Mouse (Mus musculus) MEL (cell line): ENCODE measurements around the gene Ptger3. TPM values are rescaled to one million over a fixed set of nuclear protein-coding genes. Genes with fewer than 3 reads are reported as not detected.
A peak's percentile ranks its signal among the peaks of the same experiment; 100 is the strongest.

Experiments used
- DNase-seq: peaks from one replicate; pipeline ENCODE4 v3.0.0; 2011; ENCODE audit warnings: low read depth, low spot score
- H3K27ac ChIP-seq: 2 replicates; pipeline ENCODE4 v1.5.1; 2012; ENCODE audit warnings: low read depth, mild to moderate bottlenecking, control low read depth, low read length, moderate library complexity; ENCODE audit not compliant: control insufficient read depth
- H3K27me3 ChIP-seq, 2 experiments: fragments of 150-350 bp in 1 of 2; sonication (generic) in 1 of 2; 2 replicates each; pipeline ENCODE4 v1.6.1; 2012; ENCODE audit warnings: low read length in 2 of 2, mild to moderate bottlenecking in 2 of 2, improper control_type of control experiment in 1 of 2, moderate library complexity in 1 of 2; ENCODE audit not compliant: insufficient read depth in 2 of 2, control insufficient read depth in 1 of 2
- H3K36me3 ChIP-seq, 2 experiments: 2 replicates each; pipeline ENCODE4 v1.6.1; 2012 to 2014; ENCODE audit warnings: low read length in 2 of 2, improper control_type of control experiment in 1 of 2, inconsistent platforms in 1 of 2, mild to moderate bottlenecking in 1 of 2; ENCODE audit not compliant: insufficient read depth in 2 of 2, control insufficient read depth in 1 of 2
- H3K4me1 ChIP-seq, 2 experiments: fragments of 150-350 bp in 1 of 2; sonication (generic) in 1 of 2; 2 replicates each; pipeline ENCODE4 v1.6.1; 2012; ENCODE audit warnings: low read length in 2 of 2, improper control_type of control experiment in 1 of 2, mild to moderate bottlenecking in 1 of 2; ENCODE audit not compliant: insufficient read depth in 2 of 2, control insufficient read depth in 1 of 2
- H3K4me3 ChIP-seq, 2 experiments: fragments of 150-350 bp in 1 of 2; sonication (generic) in 1 of 2; 2 replicates each; pipeline ENCODE4 v1.5.1; 2012; ENCODE audit warnings: low read depth in 2 of 2, low read length in 2 of 2, mild to moderate bottlenecking in 2 of 2, moderate library complexity in 2 of 2, control low read depth in 1 of 2, improper control_type of control experiment in 1 of 2; ENCODE audit not compliant: control insufficient read depth in 1 of 2, insufficient read depth in 1 of 2
- H3K79me2 ChIP-seq: 2 replicates; pipeline ENCODE4 v1.6.1; 2012; ENCODE audit warnings: mild to moderate bottlenecking, low read length, moderate library complexity; ENCODE audit not compliant: control insufficient read depth, poor library complexity, insufficient read depth
- H3K9ac ChIP-seq: 2 replicates; pipeline ENCODE4 v1.6.1; 2012; ENCODE audit warnings: low read depth, mild to moderate bottlenecking, control low read depth, low read length, moderate library complexity; ENCODE audit not compliant: control insufficient read depth, poor library complexity, severe bottlenecking
- H3K9me3 ChIP-seq: fragments of 150-350 bp; sonication (generic); replicated peaks from 2 replicates; pipeline ENCODE4 v1.6.1; 2012; ENCODE audit warnings: mild to moderate bottlenecking, low read length, improper control_type of control experiment, moderate library complexity; ENCODE audit not compliant: insufficient read depth
- CTCF ChIP-seq, 3 experiments: IDR thresholded peaks in 2 of 3; conservative IDR thresholded peaks in 1 of 3; 2 replicates each; pipeline ENCODE4 v1.5.1; 2011 to 2012; ENCODE audit warnings: low read length in 3 of 3, low read depth in 2 of 3, mild to moderate bottlenecking in 2 of 3, improper control_type of control experiment in 1 of 3, inconsistent platforms in 1 of 3, mixed read lengths in 1 of 3, moderate library complexity in 1 of 3; ENCODE audit not compliant: control insufficient read depth in 1 of 3, insufficient read depth in 1 of 3, poor library complexity in 1 of 3, severe bottlenecking in 1 of 3
- E2F4 ChIP-seq: IDR thresholded peaks from 2 replicates; pipeline ENCODE4 v1.6.1; 2011; ENCODE audit warnings: low read depth, low read length, improper control_type of control experiment, borderline replicate concordance
- ELF1 ChIP-seq: IDR thresholded peaks from 2 replicates; pipeline ENCODE4 v1.6.1; 2014; ENCODE audit warnings: low read depth, mild to moderate bottlenecking, inconsistent platforms, low read length, improper control_type of control experiment, moderate library complexity
- GABPA ChIP-seq: IDR thresholded peaks from 2 replicates; pipeline ENCODE4 v1.6.1; 2012; ENCODE audit warnings: low read depth, mild to moderate bottlenecking, inconsistent platforms, low read length, improper control_type of control experiment, moderate library complexity
- JUND ChIP-seq: IDR thresholded peaks from 2 replicates; pipeline ENCODE4 v1.6.1; 2011; ENCODE audit warnings: low read depth, mild to moderate bottlenecking, improper control_type of control experiment, low read length
- MAX ChIP-seq: IDR thresholded peaks from 2 replicates; pipeline ENCODE4 v1.6.1; 2011; ENCODE audit warnings: low read length, improper control_type of control experiment
- MEF2A ChIP-seq: IDR thresholded peaks from 2 replicates; pipeline ENCODE4 v1.6.1; 2014; ENCODE audit warnings: low read depth, mild to moderate bottlenecking, inconsistent platforms, low read length, improper control_type of control experiment; ENCODE audit not compliant: poor library complexity, insufficient replicate concordance, severe bottlenecking; ENCODE audit errors: extremely low read depth
- MXI1 ChIP-seq: IDR thresholded peaks from 2 replicates; pipeline ENCODE4 v1.6.1; 2011; ENCODE audit warnings: mild to moderate bottlenecking, low read depth, low read length, improper control_type of control experiment
- MYB ChIP-seq: IDR thresholded peaks from 2 replicates; pipeline ENCODE4 v1.6.1; 2011; ENCODE audit warnings: mild to moderate bottlenecking, low read depth, low read length, improper control_type of control experiment
- MYC ChIP-seq: IDR thresholded peaks from 2 replicates; pipeline ENCODE4 v1.6.1; 2011; ENCODE audit warnings: low read depth, mild to moderate bottlenecking, low read length, improper control_type of control experiment, moderate library complexity
- NELFE ChIP-seq: IDR thresholded peaks from 2 replicates; pipeline ENCODE4 v1.6.1; 2011; ENCODE audit warnings: low read depth, low read length, improper control_type of control experiment
- POLR2A ChIP-seq, 2 experiments: IDR thresholded peaks; 2 replicates each; pipeline ENCODE4 v1.6.1; 2011 to 2012; ENCODE audit warnings: low read length in 2 of 2, mild to moderate bottlenecking in 2 of 2, control low read depth in 1 of 2, improper control_type of control experiment in 1 of 2, low read depth in 1 of 2, moderate library complexity in 1 of 2; ENCODE audit not compliant: control insufficient read depth in 1 of 2, insufficient read depth in 1 of 2, poor library complexity in 1 of 2
- RCOR1 ChIP-seq: IDR thresholded peaks from 2 replicates; pipeline ENCODE4 v1.6.1; 2012; ENCODE audit warnings: low read depth, mild to moderate bottlenecking, inconsistent platforms, low read length, improper control_type of control experiment
- USF1 ChIP-seq: IDR thresholded peaks from 2 replicates; pipeline ENCODE4 v1.6.1; 2014; ENCODE audit warnings: low read depth, mild to moderate bottlenecking, inconsistent platforms, low read length, improper control_type of control experiment, moderate library complexity
- USF2 ChIP-seq, 2 experiments: IDR thresholded peaks; 2 replicates each; pipeline ENCODE4 v1.6.1; 2011 to 2012; ENCODE audit warnings: improper control_type of control experiment in 2 of 2, low read length in 2 of 2, borderline replicate concordance in 1 of 2, inconsistent platforms in 1 of 2, low read depth in 1 of 2, mild to moderate bottlenecking in 1 of 2; ENCODE audit not compliant: insufficient read depth in 1 of 2
- ZMIZ1 ChIP-seq: IDR thresholded peaks from 2 replicates; pipeline ENCODE4 v1.6.1; 2012; ENCODE audit warnings: low read depth, mild to moderate bottlenecking, inconsistent platforms, low read length, improper control_type of control experiment, moderate library complexity
- polyA plus RNA-seq, 2 experiments: library from polyadenylated mRNA; stranded (reverse) in 1 of 2; unstranded in 1 of 2; fragments of >175 nt in 1 of 2; fragments of >200 nt in 1 of 2; gene quantifications; 2 replicates each; pipeline versions ENCODE4 v1.2.1 to v1.2.4; 2012; ENCODE audit warnings: low replicate concordance in 2 of 2, low read depth in 1 of 2; ENCODE audit not compliant: insufficient read length in 2 of 2, insufficient read depth in 1 of 2, missing spikeins in 1 of 2
- total RNA-seq: library from RNA; depleted of rRNA; stranded (reverse); fragments of 300-350 nt; gene quantifications from 2 replicates; pipeline ENCODE4 v1.2.3, GENCODE M21; 2012

The Ptger3 gene
- total and polyA plus RNA-seq, 3 experiments: 6.8 to 7.0 TPM; not detected in 1

DNA sequence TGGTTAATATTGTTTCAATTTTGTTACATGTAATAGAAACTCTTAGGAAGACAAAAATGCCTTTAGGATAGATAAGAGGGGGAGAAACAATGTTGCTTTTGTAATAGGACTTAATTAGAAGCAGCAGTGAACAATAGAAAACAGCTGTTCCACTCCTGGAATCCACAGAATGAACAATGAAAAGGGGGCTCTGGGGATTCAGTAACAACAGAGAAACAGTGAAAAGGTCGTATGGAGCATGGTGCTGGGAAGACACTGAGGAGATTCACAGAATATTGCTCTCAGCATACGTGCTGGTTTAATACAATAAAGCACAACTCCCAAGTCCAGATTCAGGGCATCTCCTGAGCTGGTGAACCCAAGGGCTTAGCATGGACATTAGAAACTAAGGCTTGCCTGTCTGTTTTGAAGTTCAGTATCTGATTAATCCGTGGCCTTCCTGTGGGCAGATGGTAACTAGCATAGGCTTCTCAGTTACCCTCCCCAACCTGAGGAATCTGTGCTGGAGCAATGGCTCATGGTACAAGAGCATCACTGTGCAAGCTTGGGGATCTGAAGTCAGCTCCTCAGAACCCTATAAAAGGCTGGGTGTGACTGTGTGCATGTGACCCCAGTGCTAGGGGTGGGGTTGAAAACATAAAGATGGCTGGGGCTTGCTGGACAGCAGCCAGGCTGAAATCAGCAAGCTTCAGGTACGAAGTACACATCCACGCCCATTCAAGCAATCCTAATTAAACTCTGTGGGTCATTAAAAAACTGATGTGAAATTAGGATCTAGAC is 16.1 kb downstream of the Ptger3 start:
- H3K36me3 ChIP-seq: peaks cover 0 to 32% of the 10 kb centered on the region in 2 experiments; a peak in 2 of 4 replicates
- no peak overlapping the region for H3K27ac ChIP-seq
- H3K79me2 ChIP-seq: no peaks in the 10 kb centered on the region
- H3K9ac ChIP-seq: no peak overlapping the region
- H3K4me1 ChIP-seq: peaks cover 18 to 32% of the 10 kb centered on the region in 2 experiments
- no peaks in the 10 kb centered on the region for H3K27me3 ChIP-seq
- TF ChIP-seq USF1 (0 out of 2 replicates have a peak, but pooled peaks have one; percentile 23), MYC (no peak)
- no peaks in the 10 kb centered on the region for H3K9me3 ChIP-seq
- H3K4me3 ChIP-seq: no peak overlapping the region
- DNase-seq: no peak

DNA sequence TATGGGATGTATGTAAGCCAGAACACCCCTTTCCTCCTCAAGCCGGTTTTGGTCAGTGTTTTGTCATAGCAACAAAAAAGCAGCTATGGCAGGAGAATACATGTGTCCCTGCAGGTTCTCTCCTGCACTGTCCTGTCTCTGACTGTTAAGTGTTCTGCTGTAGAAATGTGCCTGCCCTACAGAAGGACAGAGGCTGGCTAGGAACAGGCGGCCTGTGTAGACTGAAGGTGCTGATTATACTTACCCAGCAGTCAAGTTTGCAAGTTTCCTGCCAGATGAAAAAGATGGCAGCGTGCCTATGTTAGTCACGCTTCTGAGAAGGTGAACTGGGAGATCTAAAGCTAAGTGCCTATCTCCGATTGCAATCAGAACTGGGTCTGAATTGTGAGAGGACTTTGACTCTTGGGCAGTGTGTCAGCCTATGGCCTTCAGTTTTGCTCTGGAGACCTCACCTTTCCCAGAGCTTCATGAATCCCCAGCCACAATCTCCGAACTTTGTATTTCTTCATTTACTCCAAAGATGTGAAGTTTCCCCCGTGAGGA is 31.2 kb downstream of the Ptger3 start:
- TF ChIP-seq MYB: no peak
- TF ChIP-seq NELFE: no peak
- no peak for TF ChIP-seq MEF2A
- no peak for TF ChIP-seq JUND
- TF ChIP-seq USF1: no peak
- no peak for TF ChIP-seq MAX
- TF ChIP-seq ELF1: no peak
- no peak for TF ChIP-seq CTCF (IDR thresholded peaks at IDR 0.05 in 2 of 3, conservative IDR thresholded peaks at IDR 0.05 in 1 of 3; ENCODE audit: control insufficient read depth in 1 of 3, insufficient read depth in 1 of 3, low read depth in 2 of 3, low read length in 3 of 3, poor library complexity in 1 of 3, severe bottlenecking in 1 of 3)
- TF ChIP-seq USF2 (IDR thresholded peaks at IDR 0.05; ENCODE audit: borderline replicate concordance in 1 of 2, insufficient read depth in 1 of 2, low read depth in 1 of 2, low read length in 2 of 2): no peak
- TF ChIP-seq ZMIZ1: no peak
- TF ChIP-seq MYC: no peak
- no peak for TF ChIP-seq POLR2A (IDR thresholded peaks at IDR 0.05; ENCODE audit: control insufficient read depth in 1 of 2, insufficient read depth in 1 of 2, low read depth in 1 of 2, low read length in 2 of 2, poor library complexity in 1 of 2)
- no peak for TF ChIP-seq RCOR1
- TF ChIP-seq E2F4: no peak
- TF ChIP-seq GABPA: no peak
- TF ChIP-seq MXI1: no peak
- Histone ChIP-seq H3K4me3 (no peak overlapping the region), H3K79me2 (no peaks in the 10 kb centered on the region), H3K9me3 (no peaks in the 10 kb centered on the region), H3K27ac (no peak overlapping the region), H3K36me3 (no peaks in the 10 kb centered on the region), H3K4me1 (no peaks in the 10 kb centered on the region), H3K9ac (no peak overlapping the region), H3K27me3 (no peaks in the 10 kb centered on the region)
- DNase-seq: peak; percentile 14
